Mouse (Mus musculus) layer of hippocampus, adult 8-10 months (tissue): ENCODE data around the gene Pcbd2. TPM values are rescaled to one million over a fixed set of nuclear protein-coding genes. Genes with fewer than 3 reads are reported as not detected.
"Not testable (repeated sequence)": the region's sequence is repeated elsewhere in the genome, so short reads cannot be mapped to it uniquely, and the experiment has no call there.

Source experiments
- DNase-seq, 2 experiments: peaks; one replicate each; pipeline ENCODE4 v3.0.0; 2022; ENCODE audit warnings: low spot score in 2 of 2
- total RNA-seq, 4 experiments: library from RNA; stranded (reverse); gene quantifications; 2 replicates each; pipeline ENCODE4 v1.2.4; 2022

Gene Pcbd2
- total RNA-seq: 10 to 100 TPM; 28.8 to 41.8 (median 38.5) TPM

DNA sequence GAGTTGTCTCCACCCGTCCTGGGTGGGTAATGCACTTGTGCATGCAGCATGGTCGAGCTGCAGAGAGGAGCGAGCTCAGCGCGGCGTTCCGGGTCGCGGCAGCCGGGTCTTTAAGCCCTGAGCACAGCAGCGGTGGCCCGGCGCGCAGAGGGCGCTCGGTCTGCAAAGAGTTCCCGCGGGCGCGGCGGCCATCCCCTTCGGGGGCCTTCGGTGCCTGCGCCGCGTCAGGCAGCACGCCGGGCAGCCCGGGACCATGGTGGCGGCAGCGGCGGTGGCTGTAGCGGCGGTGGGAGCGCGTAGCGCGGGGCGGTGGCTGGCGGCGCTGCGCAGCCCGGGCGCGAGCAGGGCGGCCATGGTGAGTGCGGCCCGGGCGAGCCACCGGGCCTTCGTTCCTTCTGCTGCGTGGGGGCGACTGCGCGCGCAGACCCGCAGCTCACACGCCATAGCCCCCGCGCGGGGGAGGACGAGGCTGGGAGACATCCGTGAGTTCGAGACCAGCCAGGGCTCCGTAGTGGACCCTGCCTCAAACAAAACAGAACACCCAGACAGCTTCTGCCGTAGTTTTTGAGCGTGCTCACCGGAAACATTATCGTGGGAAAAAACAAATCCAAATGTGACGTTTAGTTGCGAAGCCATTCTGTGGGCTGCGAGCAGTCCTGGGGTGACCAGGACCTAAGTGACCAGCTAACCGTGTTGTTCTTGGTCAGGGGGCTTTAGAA is at the start of gene Pcbd2:
Gene Pcbd2, plus strand, starts transcription at position 249 of the 719 bp plus-strand sequence.
- DNase-seq: peak; percentile 41 to 75

DNA sequence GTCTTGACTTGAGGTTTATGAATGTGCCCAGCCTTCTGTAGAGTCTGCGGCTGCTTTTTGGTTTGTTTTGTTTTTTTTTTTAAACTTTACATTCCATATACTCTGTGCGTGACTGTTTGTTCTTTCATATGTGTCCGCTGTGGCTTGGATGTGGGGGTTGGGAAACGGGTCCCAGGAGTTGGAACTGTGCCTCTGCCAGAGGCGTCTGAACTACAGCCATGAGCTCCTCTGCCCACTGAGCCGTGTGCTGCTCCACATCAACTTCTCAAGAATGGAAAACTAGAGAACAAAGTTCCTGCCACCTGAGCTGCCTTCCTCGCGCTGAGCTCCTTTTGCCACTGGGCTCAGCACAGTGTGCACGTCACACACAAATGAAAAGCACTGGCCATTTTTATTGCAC is 45.0 kb upstream of the Pcbd2 start:
- no peak for DNase-seq

DNA sequence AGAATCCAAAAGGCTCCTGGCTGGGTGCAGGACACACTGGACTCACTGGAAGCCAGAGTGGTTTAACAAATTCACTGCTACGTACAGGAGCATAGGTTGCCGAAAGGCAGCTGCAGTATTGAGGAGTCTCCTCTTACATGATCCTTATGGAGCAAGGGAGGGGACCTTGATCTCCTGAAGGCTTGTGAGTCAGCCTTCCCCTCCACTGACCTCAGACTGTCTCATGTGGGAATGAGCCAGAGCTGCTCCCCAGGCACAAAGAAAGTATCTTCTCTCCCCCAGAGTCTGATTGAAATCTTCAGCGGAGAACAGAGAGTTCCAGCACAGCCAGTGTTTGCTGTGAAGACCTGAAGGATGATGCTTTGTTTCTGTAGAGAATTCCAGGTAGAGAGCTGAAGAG is 43.6 kb upstream of the Pcbd2 start:
- DNase-seq: no peak

DNA sequence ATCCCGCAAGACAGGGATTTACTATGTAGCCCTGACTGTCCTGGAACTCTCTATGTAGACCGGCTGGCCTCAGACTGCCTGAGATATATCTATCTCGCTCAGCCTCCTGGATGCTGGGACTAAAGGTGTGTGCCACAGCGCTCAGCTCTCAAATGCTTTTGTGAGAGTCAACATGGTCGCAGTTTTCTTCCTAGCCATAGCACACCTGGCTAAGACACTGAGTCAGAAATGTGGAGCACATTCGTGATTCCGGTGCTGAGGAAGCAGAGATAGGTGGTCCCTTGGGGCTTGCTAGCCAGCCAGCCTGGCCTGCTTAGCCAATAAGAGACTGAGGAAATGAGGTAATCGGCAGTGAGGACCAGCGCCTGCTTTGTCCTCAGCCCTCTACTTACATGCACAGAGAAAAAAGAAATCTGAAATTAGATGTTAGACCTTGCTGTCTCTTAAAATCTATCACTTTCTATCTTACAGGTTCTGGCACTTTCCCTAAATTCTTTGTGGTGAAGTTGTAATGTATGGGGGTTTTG is 41.0 kb upstream of the Pcbd2 start:
- DNase-seq: no peak

DNA sequence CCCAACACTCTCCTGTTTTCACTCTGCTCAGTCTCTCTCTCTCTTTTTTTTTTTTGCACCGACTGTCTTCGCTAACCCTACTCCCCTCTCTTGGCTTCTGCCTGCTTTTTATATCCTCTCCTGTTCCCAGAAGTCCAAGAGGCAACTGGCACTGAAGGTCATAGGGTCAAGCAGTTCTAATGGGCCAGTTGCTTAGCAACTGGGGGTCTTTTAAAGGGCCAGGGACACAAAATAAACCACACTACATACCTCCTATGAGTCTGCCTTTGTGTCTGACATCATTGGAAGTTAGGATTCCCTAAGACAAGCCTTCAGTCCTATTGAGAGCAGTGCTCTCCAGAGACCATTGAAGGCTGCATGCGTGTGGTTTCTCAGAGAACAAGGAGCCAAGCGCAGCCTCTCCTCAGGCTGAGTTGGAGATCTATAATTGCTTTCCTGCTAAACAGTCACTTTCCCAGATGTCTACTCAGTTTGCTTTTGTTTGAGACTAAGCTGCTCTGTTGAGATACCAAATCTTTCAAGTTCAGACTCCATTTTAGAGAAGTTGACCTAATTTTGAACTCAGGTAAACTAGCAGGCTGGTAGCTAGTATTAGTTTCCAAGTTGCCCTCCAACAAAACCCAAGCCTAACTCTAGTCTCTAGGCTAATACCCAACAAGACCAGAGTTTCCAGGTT is 39.1 kb upstream of the Pcbd2 start:
- no peak for DNase-seq

DNA sequence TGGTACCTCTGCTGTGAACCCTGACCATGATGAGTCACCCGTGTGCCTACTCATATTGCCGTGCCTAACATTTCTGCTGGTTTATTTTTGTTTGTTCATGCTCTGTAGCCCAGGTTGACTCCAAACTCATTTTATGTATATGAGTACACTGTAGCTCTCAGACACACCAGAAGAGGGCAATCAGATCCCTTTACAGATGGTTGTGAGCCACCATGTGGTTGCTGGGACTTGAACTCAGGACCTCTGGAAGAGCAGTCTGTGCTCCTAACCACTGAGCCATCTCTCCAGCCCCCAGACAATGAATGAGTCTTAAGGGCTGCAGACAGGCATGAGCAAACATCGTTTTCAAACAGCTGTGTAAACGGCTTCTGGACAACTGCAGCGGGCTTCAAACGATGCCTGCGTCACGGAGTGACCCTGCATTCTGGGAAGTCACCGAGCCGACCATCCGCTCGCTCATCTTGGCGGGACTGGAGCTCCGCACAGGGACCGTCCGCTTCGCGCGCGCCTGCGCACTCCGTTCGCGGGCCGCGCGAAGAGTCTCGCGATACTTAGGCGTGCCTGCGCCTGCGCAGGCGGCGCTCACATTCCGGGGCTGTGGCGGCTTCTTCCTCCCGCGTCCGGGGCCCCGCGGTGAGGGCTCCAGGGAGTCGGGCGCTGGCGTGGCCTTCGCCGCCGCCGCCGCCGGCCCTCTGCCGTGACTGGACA is 34.5 kb upstream of the Pcbd2 start, which contains the start of gene B230219D22Rik:
Gene B230219D22Rik, plus strand, starts transcription at position 590 of the 708 bp plus-strand sequence.
- peak; percentile 79 to 86 for DNase-seq

DNA sequence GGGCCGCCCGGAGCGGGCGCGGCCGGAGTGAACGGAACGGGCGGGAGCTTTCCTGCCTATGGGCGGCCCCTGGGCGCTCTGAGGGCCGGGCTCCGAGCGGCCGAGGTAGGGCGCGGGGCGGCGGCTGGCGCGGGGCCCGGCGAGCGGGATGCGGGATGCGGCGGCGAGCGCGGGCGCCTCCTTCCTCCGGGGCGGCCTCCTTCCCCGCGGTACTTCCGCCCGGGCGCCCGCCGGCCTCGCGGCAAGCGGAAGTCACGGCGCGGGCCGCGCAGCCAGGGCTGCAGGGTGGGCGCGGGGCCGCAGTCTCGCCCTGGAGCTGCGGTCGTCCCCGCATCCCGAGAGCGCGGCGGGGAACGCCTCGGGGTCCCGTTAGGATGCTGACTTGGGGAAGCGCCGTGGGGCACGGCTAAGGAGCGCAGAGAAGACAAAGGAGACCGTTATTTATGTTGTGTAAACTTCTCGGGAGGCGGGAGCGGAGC is 33.9 kb upstream of the Pcbd2 start:
- DNase-seq: no peak

DNA sequence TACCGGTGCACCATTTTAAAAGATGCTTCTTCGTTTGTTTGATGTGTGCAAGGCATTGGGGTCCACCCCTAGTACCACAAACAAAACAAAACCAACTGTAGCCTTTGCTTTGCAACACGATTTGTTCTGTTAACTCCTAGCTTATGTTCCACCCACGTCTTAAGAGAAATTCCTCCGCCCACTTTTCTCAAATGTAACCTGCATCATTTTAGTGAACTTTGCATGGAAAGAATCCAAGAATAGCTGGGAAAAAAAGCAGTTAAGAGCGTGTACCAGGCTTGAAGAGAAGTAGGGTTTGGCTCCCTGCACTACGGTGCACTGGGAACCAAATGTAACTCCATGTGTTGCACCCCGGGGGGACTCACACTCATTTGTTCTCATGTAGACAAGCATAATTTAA is 33.1 kb upstream of the Pcbd2 start:
- DNase-seq: no peak

DNA sequence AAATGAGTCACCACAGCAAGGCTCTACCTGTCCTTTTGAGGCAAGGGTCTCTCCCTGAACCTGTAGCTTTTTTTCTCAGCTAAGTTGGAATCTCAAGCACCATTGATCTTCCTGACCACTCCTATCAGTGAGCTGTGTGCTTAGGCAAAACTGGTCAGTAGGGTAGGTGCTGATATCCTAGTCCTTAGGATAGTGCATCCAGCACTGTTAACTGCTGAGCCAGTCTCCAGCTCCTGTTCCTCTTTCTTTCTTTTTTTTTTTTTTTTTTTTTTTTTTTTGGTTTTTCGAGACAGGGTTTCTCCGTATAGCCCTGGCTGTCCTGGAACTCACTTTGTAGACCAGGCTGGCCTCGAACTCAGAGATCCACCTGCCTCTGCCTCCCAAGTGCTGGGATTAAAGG is 31.2 kb upstream of the Pcbd2 start:
- DNase-seq: not testable (repeated sequence)

DNA sequence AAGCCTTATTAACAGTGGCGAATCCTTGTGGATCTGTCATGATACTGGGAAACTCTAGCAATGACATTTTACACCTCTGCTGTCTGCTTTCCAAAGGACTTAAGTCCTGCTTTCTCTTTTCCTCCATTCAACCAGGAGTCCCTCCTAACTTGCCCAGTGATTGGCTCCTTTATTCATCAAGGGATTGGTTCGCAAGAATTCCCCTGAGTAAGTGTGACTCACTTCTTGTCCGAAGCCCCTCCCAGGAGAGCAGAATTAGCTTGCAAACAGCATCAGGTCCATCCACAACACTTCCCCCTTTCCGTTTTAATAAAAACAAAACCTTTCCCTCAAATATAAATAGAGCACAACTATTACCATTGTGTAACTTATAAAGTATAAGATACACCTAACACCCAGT is 22.9 kb upstream of the Pcbd2 start:
- DNase-seq: no peak

DNA sequence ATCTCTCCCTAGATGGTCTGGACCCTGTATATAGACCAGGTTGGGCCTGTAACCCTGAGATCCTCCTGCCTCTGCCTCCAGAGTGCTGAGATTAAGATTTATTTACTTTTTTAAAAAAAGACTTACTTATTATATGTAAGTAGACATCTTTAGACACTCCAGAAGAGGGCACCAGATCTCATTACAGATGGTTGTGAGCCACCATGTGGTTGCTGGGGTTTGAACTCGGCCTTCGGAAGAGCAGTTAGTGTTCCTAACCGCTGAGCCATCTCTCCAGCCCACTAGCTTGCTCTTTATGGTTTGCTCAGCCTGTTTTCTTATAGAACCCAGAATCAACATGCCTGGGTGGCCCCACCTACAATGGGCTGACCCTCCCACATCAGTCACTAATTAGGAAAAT is 14.3 kb upstream of the Pcbd2 start:
- DNase-seq: no peak

DNA sequence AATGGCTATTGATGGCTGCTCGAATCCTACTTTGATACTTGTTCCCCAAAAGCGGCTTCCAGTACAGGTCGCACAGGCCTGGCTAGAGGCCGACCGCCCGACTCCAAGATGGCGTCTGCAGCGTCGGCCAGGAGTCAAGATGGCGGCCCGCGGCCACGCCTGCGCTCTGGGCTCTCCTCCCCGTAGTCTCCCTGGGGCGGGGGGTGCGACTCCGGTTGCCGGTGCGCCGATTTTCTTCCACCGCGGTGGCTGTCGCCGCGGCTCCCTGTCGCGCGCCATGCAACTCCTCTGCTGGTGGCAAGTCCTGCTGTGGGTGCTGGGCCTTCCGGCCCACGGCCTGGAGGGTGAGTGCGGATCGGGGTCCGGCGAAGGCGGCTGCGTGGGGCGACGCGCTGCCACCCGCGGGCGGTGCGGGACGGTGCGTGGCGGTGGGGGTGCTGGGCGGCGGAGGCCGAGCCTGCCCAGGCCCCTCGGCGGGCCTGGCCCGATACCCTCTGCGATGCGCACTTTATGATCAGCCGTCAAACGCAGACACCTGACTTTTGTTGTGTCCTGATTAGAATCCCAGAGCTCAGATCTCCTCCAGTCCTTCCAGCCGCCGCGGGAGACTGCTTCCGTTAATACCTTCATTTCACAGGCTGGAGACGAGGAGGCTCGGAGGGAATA is 12.5 kb upstream of the Pcbd2 start, which contains the start of gene Txndc15:
Gene Txndc15, plus strand, starts transcription at position 150 of the 666 bp plus-strand sequence.
- peak; percentile 68 to 84 for DNase-seq

DNA sequence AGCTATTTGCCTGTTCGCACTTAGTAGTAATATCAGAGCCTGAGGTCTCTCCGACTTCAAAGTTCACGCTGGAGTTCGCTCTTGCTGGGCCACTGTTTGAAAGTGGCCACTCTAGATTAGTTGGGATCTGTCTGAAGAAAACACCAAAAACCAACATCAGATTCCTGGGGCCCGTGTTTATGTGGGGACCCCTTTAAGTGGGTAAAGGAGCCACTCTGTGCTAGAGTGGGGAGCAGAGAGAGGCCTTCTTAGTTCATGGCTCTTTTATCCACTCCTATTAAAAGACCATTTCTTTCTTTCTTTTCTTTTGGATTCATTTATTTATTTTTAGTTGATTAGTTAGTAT is 12.0 kb upstream of the Pcbd2 start:
- DNase-seq: no peak

DNA sequence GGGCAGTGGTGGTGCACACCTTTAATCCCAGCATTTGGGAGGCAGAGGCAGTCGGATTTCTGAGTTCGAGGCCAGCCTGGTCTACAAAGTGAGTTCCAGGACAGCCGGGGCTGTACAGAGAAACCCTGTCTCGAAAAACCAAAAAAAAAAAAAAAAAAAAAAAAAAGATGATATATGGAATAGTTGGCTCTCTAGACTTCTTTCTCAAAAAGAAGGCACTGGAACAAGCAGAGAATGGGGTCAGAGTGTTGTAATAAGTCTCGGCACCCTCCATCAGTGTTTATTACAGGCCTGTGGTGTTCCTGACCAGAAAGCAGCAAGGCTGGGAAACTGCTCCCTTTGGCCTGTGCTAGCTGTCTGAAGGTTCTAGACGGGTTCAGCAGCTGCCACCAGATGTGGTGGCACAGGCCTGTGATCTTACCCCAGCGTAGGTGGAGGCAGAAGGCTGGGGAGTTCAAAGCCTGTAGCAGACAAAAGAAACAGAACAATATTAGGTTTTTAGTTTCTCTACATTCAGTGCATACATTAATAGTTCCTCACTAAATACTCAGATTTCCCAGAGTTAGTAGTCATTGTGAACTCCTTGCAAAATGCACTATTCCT is 11.2 kb upstream of the Pcbd2 start:
- no peak for DNase-seq

DNA sequence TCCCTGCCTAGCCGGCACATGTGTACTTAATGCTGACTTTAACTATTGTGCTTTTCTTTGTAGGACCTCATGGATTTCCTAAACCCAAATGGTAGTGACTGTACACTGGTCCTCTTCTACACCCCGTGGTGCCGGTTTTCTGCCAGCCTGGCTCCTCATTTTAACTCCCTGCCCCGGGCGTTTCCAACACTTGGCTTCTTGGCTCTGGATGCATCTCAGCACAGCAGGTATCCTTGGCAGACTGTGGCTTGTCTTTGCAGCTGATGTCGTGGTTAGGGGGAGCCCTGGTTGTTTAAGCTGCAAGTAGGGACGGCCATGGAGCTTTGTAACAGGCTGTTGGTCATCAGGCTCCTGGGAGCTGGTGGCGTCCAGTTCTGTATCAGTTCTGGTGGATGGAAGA is 5.7 kb upstream of the Pcbd2 start:
- DNase-seq: no peak

DNA sequence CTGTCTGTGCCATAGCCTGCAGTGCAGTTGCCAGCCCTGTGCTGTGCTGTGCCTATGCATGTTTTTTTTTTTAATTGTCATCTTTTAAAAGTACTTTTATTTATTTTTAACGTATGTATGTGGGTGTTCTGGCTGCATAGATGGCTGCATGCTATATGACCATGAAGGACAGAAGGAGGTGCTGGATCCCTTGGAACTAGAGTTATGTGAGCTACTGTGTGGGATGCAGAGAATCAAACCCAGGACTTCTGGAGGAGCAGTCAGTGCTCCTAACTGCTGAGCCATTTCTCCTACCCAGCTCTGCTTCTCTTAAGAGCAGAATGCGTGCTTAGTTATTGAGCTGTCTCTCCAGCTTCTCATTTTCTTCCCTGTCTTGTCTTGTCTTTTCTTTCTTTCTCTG is 5.2 kb upstream of the Pcbd2 start:
- DNase-seq: no peak

DNA sequence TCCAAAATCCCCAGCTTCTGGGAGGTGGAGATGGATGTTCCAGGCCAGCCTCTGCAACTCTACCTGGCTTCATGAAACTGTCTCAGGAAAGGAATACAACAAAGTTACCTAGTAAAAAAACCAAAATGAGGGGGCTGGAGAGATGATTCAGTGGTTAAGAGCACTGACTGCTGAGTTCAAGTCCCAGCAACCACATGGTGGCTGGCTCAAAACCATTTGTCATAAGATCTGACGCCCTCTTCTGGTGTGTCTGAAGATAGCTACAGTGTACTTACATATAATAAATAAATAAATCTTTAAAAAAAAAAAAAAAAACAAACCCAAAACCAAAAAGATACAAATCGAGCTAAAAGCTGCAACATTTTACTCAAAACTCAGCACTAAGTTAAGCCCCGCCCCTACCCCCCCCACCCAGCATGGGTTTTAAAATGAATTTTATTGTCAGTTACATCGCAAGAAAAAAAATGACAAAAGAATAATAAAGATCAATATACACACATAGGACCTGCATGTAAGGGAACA is 509 bp upstream of the Pcbd2 start:
- no peak for DNase-seq

DNA sequence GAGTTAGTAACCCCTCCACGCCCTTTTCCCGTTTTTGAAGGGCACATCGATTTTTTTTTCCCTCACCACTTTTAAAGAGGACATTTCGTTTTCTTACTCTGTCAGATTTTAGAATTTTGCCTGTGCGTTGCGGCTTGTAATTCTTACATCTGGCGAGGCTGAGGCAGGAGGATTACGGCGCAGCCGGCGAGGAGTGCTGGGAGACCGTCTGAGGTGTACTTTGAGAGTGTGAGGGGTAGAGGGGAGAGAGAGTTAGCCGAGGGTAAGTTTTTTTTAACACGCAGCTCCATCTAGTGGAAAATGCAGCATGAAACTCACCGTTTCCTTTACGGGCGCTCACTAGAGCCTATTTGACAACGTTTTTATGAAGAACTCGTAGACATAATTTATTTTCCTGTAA is 671 bp downstream of the Pcbd2 start:
- DNase-seq: peak; percentile 51 to 59

DNA sequence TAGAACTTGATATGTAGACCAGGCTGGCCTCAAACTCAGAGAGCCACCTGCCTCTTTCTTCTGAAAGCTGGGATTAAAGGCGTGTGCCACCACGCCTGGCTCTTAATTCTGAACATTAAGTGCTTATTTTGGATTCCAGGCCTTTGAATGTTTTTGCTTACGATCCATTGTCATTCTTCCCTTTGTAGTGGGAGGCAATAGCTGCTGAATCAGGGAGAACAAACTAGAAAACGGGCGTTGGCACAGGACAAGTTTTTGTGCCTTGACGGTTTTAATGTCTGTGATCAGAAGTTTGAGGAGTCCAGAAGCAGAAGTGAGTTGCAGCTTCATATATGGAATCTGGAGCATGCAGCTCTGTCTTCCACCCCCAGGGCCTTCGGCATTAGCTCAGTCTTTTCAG is 3.5 kb downstream of the Pcbd2 start:
- DNase-seq: no peak

DNA sequence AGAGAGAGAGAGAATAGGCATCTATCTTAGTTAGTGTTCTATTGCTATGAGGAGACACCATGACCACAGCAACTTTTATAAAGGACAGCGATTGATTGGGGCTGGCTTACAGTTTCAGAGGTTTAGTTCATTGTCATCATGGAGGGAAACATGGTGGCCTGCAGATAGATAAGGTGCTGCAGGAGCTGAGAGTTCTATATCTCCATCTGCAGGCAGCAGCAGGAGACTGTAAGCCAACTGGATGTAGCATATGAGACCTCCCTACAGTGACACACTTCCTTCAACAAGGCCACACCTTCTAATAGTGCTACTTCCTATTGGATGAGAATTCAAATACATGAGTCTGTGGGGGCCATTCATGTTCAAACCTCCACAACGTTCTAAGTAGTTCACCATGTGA is 5.0 kb downstream of the Pcbd2 start:
- DNase-seq: no peak
